Mouse (Mus musculus): ENCODE measurements around the gene Nt5c. TPM values are rescaled to one million over a fixed set of nuclear protein-coding genes. Genes with fewer than 3 reads are reported as not detected.
"Not testable (repeated sequence)": the region's sequence is repeated elsewhere in the genome, so short reads cannot be mapped to it uniquely, and the experiment has no call there.

Gene Nt5c
- polyA plus RNA-seq, 1 experiment from 2014 or later = 76.0 TPM

GRCm38 (mm10) chr11:115509773-115510506 is 18.3 kb upstream of the Nt5c start:
- WGBS = 24% methylated on average over 6 of the region's 6 CpGs
- Histone ChIP-seq H3K36me3 (ENCODE audit: insufficient read depth) (0 out of 2 replicates have a peak, but pooled peaks cover 6% of the 10 kb centered on the region), H3K4me3 (ENCODE audit: low read depth, low read length) (no peak overlapping the region), H3K4me2 (peak overlapping the region; percentile 85), H3K9me3 (ENCODE audit: low read depth, low read length) (no peaks in the 10 kb centered on the region), H3K9ac (0 out of 2 replicates have a peak overlapping the region, but pooled peaks have one; percentile 97), H3K27ac (ENCODE audit: low read depth) (no peak overlapping the region), H3K27me3 (ENCODE audit: insufficient read depth, low read length) (no peaks in the 10 kb centered on the region), H3K4me1 (ENCODE audit: insufficient read depth) (peaks cover 28% of the 10 kb centered on the region)
- TF ChIP-seq CTCF (IDR thresholded peaks at IDR 0.05; ENCODE audit: low read depth) = no peak
- ATAC-seq (ENCODE audit: insufficient read depth) (no peak), DNase-seq (peak; percentile 19)

GRCm38 (mm10) chr11:115508061-115508460 is 16.4 kb upstream of the Nt5c start:
- ATAC-seq (ENCODE audit: insufficient read depth) = no peak
- DNase-seq = no peak
- Histone ChIP-seq H3K27ac (ENCODE audit: low read depth) (no peak overlapping the region), H3K9me3 (ENCODE audit: low read depth, low read length) (no peaks in the 10 kb centered on the region), H3K4me3 (ENCODE audit: low read depth, low read length) (no peak overlapping the region), H3K36me3 (ENCODE audit: insufficient read depth) (peaks cover 11% of the 10 kb centered on the region; the same call in 1 of the 2 replicates), H3K4me1 (ENCODE audit: insufficient read depth) (peaks cover 28% of the 10 kb centered on the region), H3K9ac (no peak overlapping the region), H3K27me3 (ENCODE audit: insufficient read depth, low read length) (no peaks in the 10 kb centered on the region), H3K4me2 (no peak overlapping the region)
- WGBS = 72% methylated on average over 2 of the region's 2 CpGs
- TF ChIP-seq CTCF (IDR thresholded peaks at IDR 0.05; ENCODE audit: low read depth) = no peak

GRCm38 (mm10) chr11:115506586-115506985 is 14.9 kb upstream of the Nt5c start:
- no peak overlapping the region for H3K4me2 ChIP-seq

GRCm38 (mm10) chr11:115502636-115503035 is 11.0 kb upstream of the Nt5c start:
- Histone ChIP-seq H3K4me2 (no peak overlapping the region), H3K36me3 (ENCODE audit: insufficient read depth) (peaks cover 56% of the 10 kb centered on the region), H3K9me3 (ENCODE audit: low read depth, low read length) (no peaks in the 10 kb centered on the region), H3K4me3 (ENCODE audit: low read depth, low read length) (no peak overlapping the region), H3K27ac (ENCODE audit: low read depth) (no peak overlapping the region), H3K4me1 (ENCODE audit: insufficient read depth) (no peaks in the 10 kb centered on the region), H3K9ac (no peak overlapping the region), H3K27me3 (ENCODE audit: insufficient read depth, low read length) (no peaks in the 10 kb centered on the region)
- no peak for TF ChIP-seq CTCF (IDR thresholded peaks at IDR 0.05; ENCODE audit: low read depth)
- no peak for DNase-seq
- ATAC-seq (ENCODE audit: insufficient read depth) = no peak
- 94% methylated on average over 6 of the region's 6 CpGs for WGBS

More at GRCm38 (mm10) chr11:115506586-115506985, 14.9 kb upstream of the Nt5c start:
- WGBS = 45% methylated on average over 3 of the region's 3 CpGs
- Histone ChIP-seq H3K4me1 (ENCODE audit: insufficient read depth) (peaks cover 18% of the 10 kb centered on the region), H3K27ac (ENCODE audit: low read depth) (no peak overlapping the region), H3K4me3 (ENCODE audit: low read depth, low read length) (no peak overlapping the region), H3K9ac (no peak overlapping the region), H3K36me3 (ENCODE audit: insufficient read depth) (peaks cover 25% of the 10 kb centered on the region), H3K27me3 (ENCODE audit: insufficient read depth, low read length) (no peaks in the 10 kb centered on the region), H3K9me3 (ENCODE audit: low read depth, low read length) (no peaks in the 10 kb centered on the region)
- TF ChIP-seq CTCF (IDR thresholded peaks at IDR 0.05; ENCODE audit: low read depth) = no peak
- DNase-seq = no peak
- no peak for ATAC-seq (ENCODE audit: insufficient read depth)

GRCm38 (mm10) chr11:115496559-115496958 is 4.9 kb upstream of the Nt5c start:
- WGBS = 84% methylated on average over 9 of the region's 9 CpGs
- H3K4me1 ChIP-seq (ENCODE audit: insufficient read depth); H3K4me2 ChIP-seq; H3K4me3 ChIP-seq (ENCODE audit: low read depth, low read length); ATAC-seq (ENCODE audit: insufficient read depth); H3K9ac ChIP-seq; H3K27me3 ChIP-seq (ENCODE audit: insufficient read depth, low read length); H3K9me3 ChIP-seq (ENCODE audit: low read depth, low read length); H3K27ac ChIP-seq (ENCODE audit: low read depth); DNase-seq: not testable (repeated sequence)
- H3K36me3 ChIP-seq (ENCODE audit: insufficient read depth) = peaks cover 49% of the 10 kb centered on the region

GRCm38 (mm10) chr11:115492387-115492786 is 725 bp upstream of the Nt5c start:
- DNase-seq (no peak), ATAC-seq (ENCODE audit: insufficient read depth) (no peak)
- Histone ChIP-seq H3K27me3 (ENCODE audit: insufficient read depth, low read length) (no peaks in the 10 kb centered on the region), H3K4me2 (peak overlapping the region; percentile 86), H3K4me1 (ENCODE audit: insufficient read depth) (0 out of 2 replicates have a peak, but pooled peaks cover 5% of the 10 kb centered on the region), H3K36me3 (ENCODE audit: insufficient read depth) (peaks cover 23% of the 10 kb centered on the region), H3K4me3 (ENCODE audit: low read depth, low read length) (peak overlapping the region; percentile 64), H3K27ac (ENCODE audit: low read depth) (no peak overlapping the region), H3K9ac (peak overlapping the region; percentile 69; the same call in 1 of the 2 replicates), H3K9me3 (ENCODE audit: low read depth, low read length) (no peaks in the 10 kb centered on the region)
- no peak for TF ChIP-seq CTCF (IDR thresholded peaks at IDR 0.05; ENCODE audit: low read depth)
- WGBS = 24% methylated on average over 6 of the region's 6 CpGs
